Mouse (Mus musculus): ENCODE data around the gene Kif5c. TPM values are rescaled to one million over a fixed set of nuclear protein-coding genes. Genes with fewer than 3 reads are reported as not detected.

Gene Kif5c
- polyA plus RNA-seq, 1 experiment = 408 TPM

- TF ChIP-seq POLR2A (IDR thresholded peaks at IDR 0.05; ENCODE audit: extremely low read depth, insufficient read depth, low read length) = no peak
- TF ChIP-seq CTCF (IDR thresholded peaks at IDR 0.05; ENCODE audit: extremely low read depth, insufficient read depth, low read length) = no peak
- Histone ChIP-seq H3K4me1 (ENCODE audit: control insufficient read depth, insufficient read depth, low read length) (no peaks in the 10 kb centered on the region), H3K4me3 (ENCODE audit: insufficient read depth, low read length) (peak within 1 kb of the TSS; percentile 44), H3K27ac (ENCODE audit: insufficient read depth, low read length) (no peak within 1 kb of the TSS)
Observed at GRCm38 (mm10) chr2:49787376-49788050, 168.4 kb downstream of the Kif5c start, which contains the start of gene Lypd6b. Gene Lypd6b (plus strand): TSS chr2:49787688.

DNA sequence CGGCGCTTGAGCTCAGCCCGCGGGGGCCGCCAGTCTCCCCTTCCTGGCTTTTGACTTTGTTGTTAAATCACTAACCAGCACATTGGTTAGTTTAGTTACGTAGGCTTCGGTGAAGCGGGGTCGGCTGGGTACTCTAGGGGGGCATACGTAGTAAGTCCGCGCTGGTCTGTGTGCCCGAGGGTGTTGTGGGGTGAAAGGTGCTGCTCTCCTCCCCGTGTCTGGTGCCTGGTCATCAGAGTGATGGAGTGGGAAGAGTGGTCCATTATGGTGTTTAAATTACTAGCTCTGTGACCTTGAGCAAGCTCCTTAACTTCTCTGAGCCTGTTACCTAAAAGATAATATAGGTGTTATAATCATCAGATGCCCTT is 168.9 kb downstream of the Kif5c start:
- Histone ChIP-seq H3K27ac (ENCODE audit: insufficient read depth, low read length) (no peak overlapping the region), H3K4me1 (ENCODE audit: control insufficient read depth, insufficient read depth, low read length) (no peaks in the 10 kb centered on the region), H3K4me3 (ENCODE audit: insufficient read depth, low read length) (peak overlapping the region; percentile 44)
- TF ChIP-seq CTCF (IDR thresholded peaks at IDR 0.05; ENCODE audit: extremely low read depth, insufficient read depth, low read length) (no peak), POLR2A (IDR thresholded peaks at IDR 0.05; ENCODE audit: extremely low read depth, insufficient read depth, low read length) (no peak)

DNA sequence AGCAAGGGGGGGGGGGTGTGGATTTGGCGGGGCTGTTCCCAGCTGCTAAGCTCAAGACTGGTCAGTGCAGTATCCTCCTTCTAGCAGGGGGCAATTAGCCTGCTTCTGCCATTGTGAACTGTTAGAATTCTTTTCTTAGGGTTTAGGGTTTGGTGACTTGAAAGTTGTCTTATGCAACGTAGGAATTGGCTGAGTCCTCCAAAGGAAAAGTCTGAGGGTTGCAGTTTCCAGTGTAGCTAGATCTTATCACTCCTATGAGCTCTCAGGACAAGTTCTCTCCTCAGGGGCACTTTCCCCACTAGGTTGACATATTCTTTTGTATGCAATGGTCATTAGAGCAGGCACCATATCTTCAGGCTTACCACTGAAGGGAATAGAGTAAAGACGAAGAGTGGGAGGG is 169.5 kb downstream of the Kif5c start:
- H3K4me3 ChIP-seq (ENCODE audit: insufficient read depth, low read length) = peak overlapping the region; percentile 44; the same call in 1 of the 2 replicates
- TF ChIP-seq POLR2A (IDR thresholded peaks at IDR 0.05; ENCODE audit: extremely low read depth, insufficient read depth, low read length) (no peak), CTCF (IDR thresholded peaks at IDR 0.05; ENCODE audit: extremely low read depth, insufficient read depth, low read length) (no peak)

GRCm38 (mm10) chr2:49789078-49789477 is 170.0 kb downstream of the Kif5c start:
- Histone ChIP-seq H3K4me3 (ENCODE audit: insufficient read depth, low read length) (no peak overlapping the region), H3K27ac (ENCODE audit: insufficient read depth, low read length) (no peak overlapping the region), H3K4me1 (ENCODE audit: control insufficient read depth, insufficient read depth, low read length) (no peaks in the 10 kb centered on the region)
- no peak for TF ChIP-seq POLR2A (IDR thresholded peaks at IDR 0.05; ENCODE audit: extremely low read depth, insufficient read depth, low read length)
- no peak for TF ChIP-seq CTCF (IDR thresholded peaks at IDR 0.05; ENCODE audit: extremely low read depth, insufficient read depth, low read length)

More for the DNA sequence above, 169.5 kb downstream of the Kif5c start:
- no peak overlapping the region for H3K27ac ChIP-seq (ENCODE audit: insufficient read depth, low read length)
- no peaks in the 10 kb centered on the region for H3K4me1 ChIP-seq (ENCODE audit: control insufficient read depth, insufficient read depth, low read length)

GRCm38 (mm10) chr2:49789504-49789903 is 170.4 kb downstream of the Kif5c start:
- no peak overlapping the region for H3K27ac ChIP-seq (ENCODE audit: insufficient read depth, low read length)
- no peaks in the 10 kb centered on the region for H3K4me1 ChIP-seq (ENCODE audit: control insufficient read depth, insufficient read depth, low read length)
- no peak overlapping the region for H3K4me3 ChIP-seq (ENCODE audit: insufficient read depth, low read length)
- TF ChIP-seq CTCF (IDR thresholded peaks at IDR 0.05; ENCODE audit: extremely low read depth, insufficient read depth, low read length) = no peak
- TF ChIP-seq POLR2A (IDR thresholded peaks at IDR 0.05; ENCODE audit: extremely low read depth, insufficient read depth, low read length) = no peak

DNA sequence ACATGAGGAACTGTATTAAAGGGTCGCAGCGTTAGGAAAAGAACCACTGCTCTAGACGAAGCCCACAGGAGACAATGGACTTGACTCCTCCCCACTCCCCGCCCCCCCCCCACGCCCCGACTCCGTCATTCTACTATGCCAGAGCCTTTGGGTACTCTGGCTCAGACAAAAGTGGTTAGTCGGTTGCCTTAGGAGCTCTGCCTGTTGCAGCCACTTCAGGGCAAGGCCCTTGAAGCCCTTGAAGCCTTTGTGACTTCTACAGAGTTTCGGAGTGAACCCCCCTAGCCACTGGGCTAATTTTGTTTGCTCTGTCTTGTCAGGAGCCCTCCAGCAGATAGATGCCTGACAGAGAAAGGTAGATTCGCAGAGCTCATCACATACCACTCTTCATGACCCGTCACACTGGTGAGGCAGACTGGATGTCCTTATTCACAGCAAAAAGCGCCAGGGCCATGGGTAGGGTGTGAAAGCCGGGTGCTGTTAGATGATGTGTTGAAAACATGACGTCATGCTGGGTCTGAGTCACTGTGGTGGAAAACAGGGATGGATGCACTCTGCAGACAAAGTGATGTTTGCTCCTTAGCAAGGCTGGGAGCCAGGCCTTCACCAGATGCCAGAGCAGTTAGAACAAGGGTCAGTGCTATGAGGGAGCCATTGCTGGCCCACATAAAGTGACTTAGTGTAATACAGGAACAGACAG is 178.5 kb downstream of the Kif5c start:
- Histone ChIP-seq H3K4me3 (ENCODE audit: insufficient read depth, low read length) (no peak overlapping the region), H3K27ac (ENCODE audit: insufficient read depth, low read length) (no peak overlapping the region), H3K4me1 (ENCODE audit: control insufficient read depth, insufficient read depth, low read length) (no peaks in the 10 kb centered on the region)
- no peak for TF ChIP-seq CTCF (IDR thresholded peaks at IDR 0.05; ENCODE audit: extremely low read depth, insufficient read depth, low read length)
- no peak for TF ChIP-seq POLR2A (IDR thresholded peaks at IDR 0.05; ENCODE audit: extremely low read depth, insufficient read depth, low read length)

- no peak overlapping the region for H3K4me3 ChIP-seq (ENCODE audit: insufficient read depth, low read length)
- no peak for TF ChIP-seq CTCF (IDR thresholded peaks at IDR 0.05; ENCODE audit: extremely low read depth, insufficient read depth, low read length)
- no peak for TF ChIP-seq POLR2A (IDR thresholded peaks at IDR 0.05; ENCODE audit: extremely low read depth, insufficient read depth, low read length)
- no peak overlapping the region for H3K27ac ChIP-seq (ENCODE audit: insufficient read depth, low read length)
- H3K4me1 ChIP-seq (ENCODE audit: control insufficient read depth, insufficient read depth, low read length) = no peaks in the 10 kb centered on the region
Observed at GRCm38 (mm10) chr2:49804448-49804847, 185.3 kb downstream of the Kif5c start.

DNA sequence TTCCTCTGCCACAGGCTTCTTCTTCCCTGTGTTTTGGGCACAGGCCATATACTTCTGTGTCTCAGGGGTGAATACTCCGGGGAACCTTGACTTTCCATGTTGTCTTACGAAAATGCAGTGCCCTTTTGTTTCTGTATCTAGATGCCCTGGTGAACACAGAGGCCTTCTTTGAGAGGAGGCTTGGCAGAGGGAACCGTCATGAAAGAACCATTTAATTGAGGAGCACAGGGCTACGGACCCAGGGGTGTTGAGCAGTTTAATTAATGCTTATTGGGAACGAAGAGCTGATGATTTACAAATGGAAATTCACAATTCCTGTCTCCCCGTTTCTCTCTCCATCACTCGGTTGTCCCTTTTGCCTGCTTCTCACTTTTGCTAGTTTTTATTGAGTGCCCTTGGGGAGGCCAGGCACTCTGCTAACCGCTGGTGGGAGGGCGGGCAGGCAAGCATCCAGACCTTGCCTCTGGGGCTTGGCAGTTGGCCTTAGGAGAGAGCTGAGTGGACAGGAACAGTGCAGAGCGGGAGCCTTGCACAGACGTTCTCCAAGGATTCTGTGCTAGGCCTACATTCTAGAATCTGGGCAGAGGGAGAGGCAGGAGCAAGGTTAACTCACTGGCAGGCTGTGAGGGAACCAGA is 186.8 kb downstream of the Kif5c start:
- H3K27ac ChIP-seq (ENCODE audit: insufficient read depth, low read length) = peak overlapping the region; percentile 27; the same call in 1 of the 2 replicates
- no peaks in the 10 kb centered on the region for H3K4me1 ChIP-seq (ENCODE audit: control insufficient read depth, insufficient read depth, low read length)
- no peak overlapping the region for H3K4me3 ChIP-seq (ENCODE audit: insufficient read depth, low read length)
- TF ChIP-seq CTCF (IDR thresholded peaks at IDR 0.05; ENCODE audit: extremely low read depth, insufficient read depth, low read length) = no peak

GRCm38 (mm10) chr2:49809496-49809895 is 190.4 kb downstream of the Kif5c start:
- H3K4me3 ChIP-seq (ENCODE audit: insufficient read depth, low read length) = no peak overlapping the region
- H3K4me1 ChIP-seq (ENCODE audit: control insufficient read depth, insufficient read depth, low read length) = no peaks in the 10 kb centered on the region
- no peak overlapping the region for H3K27ac ChIP-seq (ENCODE audit: insufficient read depth, low read length)
- TF ChIP-seq CTCF (IDR thresholded peaks at IDR 0.05; ENCODE audit: extremely low read depth, insufficient read depth, low read length) (no peak), POLR2A (IDR thresholded peaks at IDR 0.05; ENCODE audit: extremely low read depth, insufficient read depth, low read length) (no peak)

Measured in cortical plate, adult 2 months (tissue).